Mouse (Mus musculus): ENCODE data around the gene Itgb7. TPM values are rescaled to one million over a fixed set of nuclear protein-coding genes. Genes with fewer than 3 reads are reported as not detected.

Itgb7 gene
- total and polyA plus RNA-seq, 3 experiments = 7.4 to 15.2 TPM; not detected in 1

- peak; percentile 7; the same call in 1 of the 2 replicates for TF ChIP-seq SMC3 (IDR thresholded peaks at IDR 0.05; ENCODE audit: low read depth, low read length)
- peak; percentile 84 for TF ChIP-seq GATA1 (IDR thresholded peaks at IDR 0.05; ENCODE audit: low read depth, low read length)
- TF ChIP-seq USF1 (IDR thresholded peaks at IDR 0.05; ENCODE audit: low read depth, low read length) = no peak
- peak; percentile 40; the same call in 1 of the 2 replicates for TF ChIP-seq SIN3A (IDR thresholded peaks at IDR 0.05; ENCODE audit: low read length)
- peak; percentile 47; the same call in 1 of the 2 replicates for TF ChIP-seq ETS1 (IDR thresholded peaks at IDR 0.05; ENCODE audit: low read depth, low read length)
- peak; percentile 54 for TF ChIP-seq TAL1 (IDR thresholded peaks at IDR 0.05; ENCODE audit: low read length)
- no peak for TF ChIP-seq RAD21 (IDR thresholded peaks at IDR 0.05; ENCODE audit: low read depth, low read length)
- TF ChIP-seq KAT2A (conservative IDR thresholded peaks at IDR 0.05; ENCODE audit: low read depth, low read length) = no peak
- TF ChIP-seq MYC (IDR thresholded peaks at IDR 0.05; ENCODE audit: low read depth, low read length) = 0 out of 2 replicates have a peak, but pooled peaks have one; percentile 41
- peak; percentile 60 to 63 for TF ChIP-seq EP300 (IDR thresholded peaks at IDR 0.05; ENCODE audit: low read depth in 1 of 2, low read length in 2 of 2)
- no peak for TF ChIP-seq ZC3H11A (IDR thresholded peaks at IDR 0.05; ENCODE audit: low read depth, low read length)
- TF ChIP-seq NRF1 (IDR thresholded peaks at IDR 0.05; ENCODE audit: insufficient read depth, low read depth, low read length, poor library complexity, severe bottlenecking) = no peak
- TF ChIP-seq POLR2AphosphoS5 (IDR thresholded peaks at IDR 0.05; ENCODE audit: borderline replicate concordance, low read depth, low read length) = no peak
- TF ChIP-seq GABPA (IDR thresholded peaks at IDR 0.05; ENCODE audit: low read depth, low read length) = no peak
- 0 out of 2 replicates have a peak, but pooled peaks have one; percentile 32 for TF ChIP-seq ZMIZ1 (IDR thresholded peaks at IDR 0.05; ENCODE audit: low read depth, low read length)
- TF ChIP-seq CTCF (IDR thresholded peaks at IDR 0.05 in 2 of 3, conservative IDR thresholded peaks at IDR 0.05 in 1 of 3; ENCODE audit: control insufficient read depth in 1 of 3, insufficient read depth in 1 of 3, low read depth in 2 of 3, low read length in 3 of 3, poor library complexity in 1 of 3, severe bottlenecking in 1 of 3) = peak in 1 of 3 experiments; percentile 3; a peak in 1 of 6 replicates
- peak; percentile 69; the same call in 1 of the 2 replicates for TF ChIP-seq RCOR1 (IDR thresholded peaks at IDR 0.05; ENCODE audit: low read depth, low read length)
- peak; percentile 64 for TF ChIP-seq TCF12 (IDR thresholded peaks at IDR 0.05; ENCODE audit: low read depth, low read length)
- peak; percentile 34; the same call in 1 of the 2 replicates for TF ChIP-seq MAX (IDR thresholded peaks at IDR 0.05; ENCODE audit: low read length)
- Histone ChIP-seq H3K4me3 (ENCODE audit: control insufficient read depth in 1 of 2, insufficient read depth in 1 of 2, low read depth in 2 of 2, low read length in 2 of 2) (peak overlapping the region in 1 of 2 experiments; percentile 12; a peak in 3 of 4 replicates), H3K4me1 (ENCODE audit: control insufficient read depth in 1 of 2, insufficient read depth in 2 of 2, low read length in 2 of 2) (peaks cover 4 to 17% of the 10 kb centered on the region in 2 experiments; a peak in 3 of 4 replicates), H3K79me2 (ENCODE audit: control insufficient read depth, insufficient read depth, low read length, poor library complexity) (no peaks in the 10 kb centered on the region), H3K36me3 (ENCODE audit: control insufficient read depth in 1 of 2, insufficient read depth in 2 of 2, low read length in 2 of 2) (peaks cover 0 to 8% of the 10 kb centered on the region in 2 experiments; a peak in 2 of 4 replicates), H3K27ac (ENCODE audit: control insufficient read depth, low read depth, low read length) (no peak overlapping the region), H3K27me3 (ENCODE audit: control insufficient read depth in 1 of 2, insufficient read depth in 2 of 2, low read length in 2 of 2) (no peaks in the 10 kb centered on the region), H3K9me3 (replicated peaks; ENCODE audit: insufficient read depth, low read length) (no peaks in the 10 kb centered on the region), H3K9ac (ENCODE audit: control insufficient read depth, low read depth, low read length, poor library complexity, severe bottlenecking) (no peak overlapping the region)
- DNase-seq (ENCODE audit: low read depth, low spot score) = peak; percentile 76
Observed at GRCm38 (mm10) chr15:102176571-102177316, 55.0 kb downstream of the Itgb7 start.

Measured in MEL (cell line).